Mouse (Mus musculus) neural tube, embryonic 13.5 days (tissue): ENCODE results near the gene Crlf1. TPM values are rescaled to one million over a fixed set of nuclear protein-coding genes. Genes with fewer than 3 reads are reported as not detected.

Experiments used
- ATAC-seq: fragments of 200-750 bp; cut with Nextera tagmentation; 2 replicates; pipeline ENCODE4 v1.8.0; 2017; ENCODE audit warnings: low read depth, mild to moderate bottlenecking, moderate TSS enrichment, moderate library complexity
- H3K27ac ChIP-seq: fragments of 300-500 bp; sonication (generic); replicated peaks from 2 replicates; pipeline ENCODE4 v1.5.1; 2015; ENCODE audit warnings: moderate library complexity, mild to moderate bottlenecking, inconsistent platforms
- H3K27me3 ChIP-seq: fragments of 300-500 bp; sonication (generic); 2 replicates; pipeline ENCODE4 v1.6.1; 2015; ENCODE audit warnings: mild to moderate bottlenecking, inconsistent platforms
- H3K36me3 ChIP-seq: fragments of 300-500 bp; sonication (generic); 2 replicates; pipeline ENCODE4 v1.6.1; 2015; ENCODE audit warnings: mild to moderate bottlenecking, inconsistent platforms
- H3K4me1 ChIP-seq: fragments of 300-500 bp; sonication (generic); replicated peaks from 2 replicates; pipeline ENCODE4 v1.6.1; 2015; ENCODE audit warnings: inconsistent platforms
- H3K4me2 ChIP-seq: fragments of 300-500 bp; sonication (generic); 2 replicates; pipeline ENCODE4 v1.6.1; 2015; ENCODE audit warnings: inconsistent platforms, mild to moderate bottlenecking, moderate library complexity
- H3K4me3 ChIP-seq: fragments of 300-500 bp; sonication (generic); 2 replicates; pipeline ENCODE4 v1.5.1; 2015; ENCODE audit warnings: mild to moderate bottlenecking, inconsistent platforms
- H3K9ac ChIP-seq: fragments of 300-500 bp; sonication (generic); 2 replicates; pipeline ENCODE4 v1.6.1; 2015; ENCODE audit warnings: moderate library complexity, mild to moderate bottlenecking, inconsistent platforms
- H3K9me3 ChIP-seq: fragments of 300-500 bp; sonication (generic); 2 replicates; pipeline ENCODE4 v1.6.1; 2016; ENCODE audit warnings: inconsistent platforms
- WGBS: fragments of 180-500 bp; shearing (Covaris S2); methylation state at CpG from one replicate; pipeline ENCODE4 v1.1.7; 2015; 5-methylcytosine and 5-hydroxymethylcytosine counted together
- polyA plus RNA-seq: library from polyadenylated mRNA; unstranded; fragments of >200 nt; fragmentation: Nextera tagmentation; extraction: Ambion mirVana; gene quantifications from 2 replicates; pipeline ENCODE4 v1.2.1, GENCODE M21; 2015

Crlf1 gene
- polyA plus RNA-seq, 1 experiment from 2014 or later, result 3.6 TPM

DNA sequence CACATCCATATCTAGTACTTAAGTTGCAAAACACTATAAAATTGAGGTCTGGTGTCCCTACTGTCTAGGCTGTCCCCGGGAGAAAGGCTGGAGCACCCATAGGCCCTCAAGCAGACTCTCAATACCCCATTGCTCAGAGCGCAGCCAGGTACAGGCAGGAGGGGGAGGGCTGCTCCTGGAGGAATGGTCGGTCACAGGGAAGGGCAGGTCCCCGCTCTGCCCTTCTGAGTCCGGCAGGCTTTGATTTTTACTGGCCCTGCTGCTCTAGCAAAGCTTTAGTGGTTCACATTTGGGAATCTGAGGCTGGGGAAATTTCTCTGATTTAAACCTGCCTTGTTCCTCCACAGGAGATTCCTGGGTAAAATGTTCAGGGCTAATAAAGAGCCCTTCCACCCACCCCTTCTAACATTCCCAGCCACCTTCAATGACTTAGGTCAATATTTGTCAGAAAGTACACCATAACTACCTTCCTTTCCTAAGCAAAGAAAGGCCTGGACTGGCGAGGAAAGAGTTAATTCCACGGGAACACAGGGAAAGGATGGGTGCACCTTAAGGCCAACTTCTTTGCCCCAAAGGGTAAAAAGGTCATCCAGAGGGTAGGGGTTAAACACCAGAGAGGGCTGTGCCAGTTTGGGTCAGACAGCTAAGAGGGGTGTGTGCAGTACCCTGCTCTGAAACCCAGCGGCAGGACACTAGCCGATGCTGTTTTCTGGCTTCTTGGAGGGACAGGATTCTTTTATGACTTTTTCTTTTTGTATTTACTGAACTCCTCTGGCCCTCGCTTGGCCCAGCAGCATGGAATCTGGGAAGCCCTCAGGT is 2.7 kb upstream of the Crlf1 start:
- Histone ChIP-seq H3K27ac (no peak overlapping the region), H3K4me2 (no peak overlapping the region), H3K4me3 (no peak overlapping the region), H3K4me1 (peaks cover 81% of the 10 kb centered on the region), H3K27me3 (peaks cover 95% of the 10 kb centered on the region), H3K9ac (no peak overlapping the region), H3K36me3 (no peaks in the 10 kb centered on the region), H3K9me3 (no peaks in the 10 kb centered on the region)
- 4% methylated on average over 10 of the region's 10 CpGs for WGBS
- ATAC-seq, result no peak

- H3K4me3 ChIP-seq, result no peak overlapping the region
- WGBS, result 2% methylated on average over 20 of the region's 20 CpGs
- H3K9me3 ChIP-seq, result no peaks in the 10 kb centered on the region
- no peaks in the 10 kb centered on the region for H3K36me3 ChIP-seq
- peaks cover 84% of the 10 kb centered on the region for H3K4me1 ChIP-seq
- H3K27me3 ChIP-seq, result peaks cover 95% of the 10 kb centered on the region
- ATAC-seq, result no peak
- no peak overlapping the region for H3K27ac ChIP-seq
- no peak overlapping the region for H3K4me2 ChIP-seq
- H3K9ac ChIP-seq, result no peak overlapping the region
Measured at GRCm38 (mm10) chr8:70490880-70491495, 2.0 kb upstream of the Crlf1 start.

DNA sequence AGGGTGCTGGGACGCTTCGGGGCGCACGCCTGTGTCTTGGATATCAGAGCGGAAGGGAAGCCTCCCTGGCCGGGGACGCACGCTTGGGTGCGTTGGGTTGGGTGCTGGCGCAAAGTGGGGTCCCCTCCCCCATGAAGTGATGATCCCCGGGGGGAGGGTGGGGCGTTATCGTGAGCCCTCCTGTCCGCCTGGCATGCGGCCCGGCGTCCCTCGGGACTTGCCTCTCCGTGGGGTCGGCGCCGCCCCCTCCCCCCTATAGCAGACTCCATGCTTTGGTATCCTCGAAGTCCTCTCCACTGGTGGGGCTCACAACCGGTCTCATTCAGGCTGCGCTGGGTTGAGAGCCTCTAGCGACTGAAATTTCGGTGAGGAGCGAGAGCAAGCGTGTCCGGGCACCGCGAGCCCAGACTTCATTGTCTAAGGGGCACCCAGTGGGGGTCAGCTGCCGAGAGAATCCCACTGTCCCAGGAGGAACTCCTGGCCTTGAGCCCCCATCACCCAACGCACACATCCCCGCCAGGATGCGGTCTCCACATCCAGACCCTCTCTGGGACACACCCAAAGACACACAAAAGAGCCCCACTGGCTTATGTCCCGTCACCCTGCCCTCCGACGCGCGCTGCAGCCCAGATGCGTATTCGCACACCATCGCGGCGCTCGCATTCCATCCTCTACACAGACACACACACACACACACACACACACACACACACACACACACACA is 896 bp downstream of the Crlf1 start:
- H3K36me3 ChIP-seq, result no peaks in the 10 kb centered on the region
- peaks cover 100% of the 10 kb centered on the region for H3K27me3 ChIP-seq
- peaks cover 61% of the 10 kb centered on the region for H3K4me1 ChIP-seq
- no peak overlapping the region for H3K27ac ChIP-seq
- H3K9me3 ChIP-seq, result no peaks in the 10 kb centered on the region
- 0 out of 2 replicates have a peak overlapping the region, but pooled peaks have one; percentile 64 for H3K9ac ChIP-seq
- WGBS, result 2% methylated on average over 47 of the region's 47 CpGs
- H3K4me2 ChIP-seq, result peak overlapping the region; percentile 59
- no peak for ATAC-seq
- H3K4me3 ChIP-seq, result peak overlapping the region; percentile 34

DNA sequence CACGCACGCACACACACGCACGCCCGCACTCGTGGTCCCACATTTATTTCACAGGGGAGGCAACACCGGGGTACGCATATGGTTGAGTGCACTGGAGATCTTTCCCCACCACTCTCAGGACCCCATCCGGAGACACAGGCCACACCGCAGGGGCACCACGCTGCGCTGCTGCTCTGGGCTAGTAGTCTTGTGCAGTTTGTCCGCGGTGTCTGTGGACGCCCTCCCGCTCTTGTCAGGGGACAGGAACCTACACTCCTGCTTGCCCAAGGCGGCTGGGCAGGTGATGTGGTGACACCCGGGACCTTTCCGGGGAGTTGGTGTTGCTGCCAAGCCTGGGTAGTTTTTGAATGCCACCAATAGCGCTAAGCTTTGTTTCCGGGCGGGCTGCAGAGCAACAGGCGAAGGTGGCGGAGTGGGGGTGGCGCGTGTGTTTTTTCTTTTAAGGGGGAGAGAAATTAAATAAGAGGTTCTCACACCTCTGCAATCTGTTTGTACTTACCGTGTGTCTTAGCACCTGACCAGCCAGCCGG is 1.5 kb downstream of the Crlf1 start:
- ATAC-seq, result no peak
- no peak overlapping the region for H3K27ac ChIP-seq
- WGBS, result 1% methylated on average over 28 of the region's 28 CpGs

GRCm38 (mm10) chr8:70495001-70495770 is 2.2 kb downstream of the Crlf1 start:
- Histone ChIP-seq H3K27me3 (peaks cover 100% of the 10 kb centered on the region), H3K36me3 (no peaks in the 10 kb centered on the region), H3K9ac (peak overlapping the region; percentile 47), H3K9me3 (no peaks in the 10 kb centered on the region), H3K4me3 (peak overlapping the region; percentile 14; the same call in 1 of the 2 replicates), H3K4me1 (peaks cover 49% of the 10 kb centered on the region), H3K4me2 (peak overlapping the region; percentile 24; the same call in 1 of the 2 replicates), H3K27ac (no peak overlapping the region)
- WGBS, result 1% methylated on average over 20 of the region's 21 CpGs
- ATAC-seq, result peak; percentile 2; the same call in 1 of the 2 replicates

More for the DNA sequence above, 1.5 kb downstream of the Crlf1 start:
- Histone ChIP-seq H3K4me2 (peak overlapping the region; percentile 59), H3K4me1 (peaks cover 55% of the 10 kb centered on the region), H3K9ac (no peak overlapping the region), H3K9me3 (no peaks in the 10 kb centered on the region), H3K36me3 (no peaks in the 10 kb centered on the region), H3K4me3 (no peak overlapping the region), H3K27me3 (peaks cover 100% of the 10 kb centered on the region)

DNA sequence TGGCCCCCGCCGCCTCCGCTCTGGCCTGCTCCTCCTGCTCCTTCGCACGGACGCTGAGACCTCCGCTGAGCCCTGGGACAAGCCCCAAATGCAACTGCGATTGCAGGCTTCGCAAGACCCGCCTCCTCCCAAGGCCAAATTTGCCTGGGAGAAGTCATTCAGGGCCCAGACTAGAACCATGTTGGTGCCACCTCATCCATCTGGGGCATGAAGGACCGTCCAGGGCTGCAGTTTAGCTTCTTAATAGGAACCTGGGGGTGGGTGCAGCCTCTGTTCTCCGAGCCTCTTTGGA is 2.8 kb downstream of the Crlf1 start:
- peak overlapping the region; percentile 24; the same call in 1 of the 2 replicates for H3K4me2 ChIP-seq
- peaks cover 49% of the 10 kb centered on the region for H3K4me1 ChIP-seq
- peak overlapping the region; percentile 14; the same call in 1 of the 2 replicates for H3K4me3 ChIP-seq
- H3K36me3 ChIP-seq, result no peaks in the 10 kb centered on the region
- peaks cover 100% of the 10 kb centered on the region for H3K27me3 ChIP-seq
- WGBS, result 5% methylated on average over 12 of the region's 12 CpGs
- H3K9ac ChIP-seq, result peak overlapping the region; percentile 47
- no peak overlapping the region for H3K27ac ChIP-seq
- H3K9me3 ChIP-seq, result no peaks in the 10 kb centered on the region
- ATAC-seq, result no peak

DNA sequence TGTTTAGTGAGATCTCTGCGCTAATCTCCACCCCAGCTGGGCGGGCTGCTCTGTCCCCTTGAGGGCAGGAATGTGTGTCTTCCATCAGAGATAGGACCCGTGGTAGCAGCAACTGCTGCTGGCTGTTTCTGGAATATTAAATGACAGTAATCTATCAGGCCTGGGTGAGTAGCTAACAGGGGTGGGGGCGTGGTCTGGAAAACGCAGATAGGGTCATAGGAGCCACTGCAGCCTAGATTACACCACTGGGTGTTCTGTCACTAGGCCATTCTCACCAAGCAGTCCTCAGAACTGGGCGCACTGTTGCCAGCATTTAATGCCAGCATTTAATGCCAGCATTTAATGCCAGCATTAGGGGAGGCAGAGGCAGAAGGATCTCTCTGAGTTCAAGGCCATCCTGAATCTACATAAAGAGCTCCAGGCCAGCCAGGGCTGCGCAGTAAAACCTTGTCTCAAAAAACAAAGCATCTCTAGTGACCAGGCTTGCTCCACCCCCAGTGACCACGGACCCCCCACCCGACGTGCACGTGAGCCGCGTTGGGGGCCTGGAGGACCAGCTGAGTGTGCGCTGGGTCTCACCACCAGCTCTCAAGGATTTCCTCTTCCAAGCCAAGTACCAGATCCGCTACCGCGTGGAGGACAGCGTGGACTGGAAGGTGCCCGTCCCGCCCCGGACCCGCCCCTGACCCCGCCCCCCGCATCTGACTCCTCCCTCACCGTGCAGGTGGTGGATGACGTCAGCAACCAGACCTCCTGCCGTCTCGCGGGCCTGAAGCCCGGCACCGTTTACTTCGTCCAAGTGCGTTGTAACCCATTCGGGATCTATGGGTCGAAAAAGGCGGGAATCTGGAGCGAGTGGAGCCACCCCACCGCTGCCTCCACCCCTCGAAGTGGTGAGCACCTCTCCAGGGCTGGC is 7.7 kb downstream of the Crlf1 start:
- Histone ChIP-seq H3K4me1 (peaks cover 51% of the 10 kb centered on the region), H3K36me3 (no peaks in the 10 kb centered on the region), H3K9me3 (no peaks in the 10 kb centered on the region), H3K27ac (no peak overlapping the region), H3K9ac (no peak overlapping the region), H3K4me3 (0 out of 2 replicates have a peak overlapping the region, but pooled peaks have one; percentile 10), H3K4me2 (peak overlapping the region; percentile 28), H3K27me3 (peaks cover 86% of the 10 kb centered on the region)
- ATAC-seq, result no peak
- WGBS, result 9% methylated on average over 39 of the region's 39 CpGs

GRCm38 (mm10) chr8:70501820-70502529 is 9.0 kb downstream of the Crlf1 start:
- ATAC-seq, result no peak
- Histone ChIP-seq H3K9me3 (no peaks in the 10 kb centered on the region), H3K4me3 (no peak overlapping the region), H3K4me1 (peaks cover 57% of the 10 kb centered on the region), H3K36me3 (peaks cover 2% of the 10 kb centered on the region), H3K27me3 (peaks cover 72% of the 10 kb centered on the region), H3K9ac (peak overlapping the region; percentile 13; the same call in 1 of the 2 replicates), H3K4me2 (peak overlapping the region; percentile 0; the same call in 1 of the 2 replicates), H3K27ac (no peak overlapping the region)
- 8% methylated on average over 23 of the region's 23 CpGs for WGBS

- no peak for ATAC-seq
- Histone ChIP-seq H3K27ac (no peak overlapping the region), H3K4me2 (peak overlapping the region; percentile 0; the same call in 1 of the 2 replicates), H3K27me3 (peaks cover 67% of the 10 kb centered on the region), H3K9ac (0 out of 2 replicates have a peak overlapping the region, but pooled peaks have one; percentile 13), H3K4me1 (peaks cover 59% of the 10 kb centered on the region), H3K4me3 (no peak overlapping the region), H3K9me3 (no peaks in the 10 kb centered on the region), H3K36me3 (peaks cover 8% of the 10 kb centered on the region)
- 33% methylated on average over 12 of the region's 12 CpGs for WGBS
Measured at GRCm38 (mm10) chr8:70502540-70502939, 9.6 kb downstream of the Crlf1 start.

DNA sequence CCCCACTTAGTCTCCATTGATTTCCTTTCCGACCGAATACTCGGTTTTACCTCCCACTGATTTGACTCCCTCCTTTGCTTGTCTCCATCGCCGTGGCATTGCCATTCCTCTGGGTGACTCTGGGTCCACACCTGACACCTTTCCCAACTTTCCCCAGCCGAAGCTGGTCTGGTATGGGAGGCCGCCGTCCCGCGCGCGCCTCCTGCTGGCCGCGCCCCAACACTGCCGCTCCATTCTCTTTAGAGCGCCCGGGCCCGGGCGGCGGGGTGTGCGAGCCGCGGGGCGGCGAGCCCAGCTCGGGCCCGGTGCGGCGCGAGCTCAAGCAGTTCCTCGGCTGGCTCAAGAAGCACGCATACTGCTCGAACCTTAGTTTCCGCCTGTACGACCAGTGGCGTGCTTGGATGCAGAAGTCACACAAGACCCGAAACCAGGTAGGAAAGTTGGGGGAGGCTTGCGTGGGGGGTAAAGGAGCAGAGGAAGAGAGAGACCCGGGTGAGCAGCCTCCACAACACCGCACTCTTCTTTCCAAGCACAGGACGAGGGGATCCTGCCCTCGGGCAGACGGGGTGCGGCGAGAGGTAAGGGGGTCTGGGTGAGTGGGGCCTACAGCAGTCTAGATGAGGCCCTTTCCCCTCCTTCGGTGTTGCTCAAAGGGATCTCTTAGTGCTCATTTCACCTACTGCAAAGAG is 10.2 kb downstream of the Crlf1 start:
- Histone ChIP-seq H3K27ac (no peak overlapping the region), H3K9me3 (no peaks in the 10 kb centered on the region), H3K9ac (0 out of 2 replicates have a peak overlapping the region, but pooled peaks have one; percentile 4), H3K4me3 (no peak overlapping the region), H3K4me2 (peak overlapping the region; percentile 2; the same call in 1 of the 2 replicates), H3K36me3 (peaks cover 13% of the 10 kb centered on the region), H3K27me3 (peaks cover 60% of the 10 kb centered on the region), H3K4me1 (peaks cover 59% of the 10 kb centered on the region)
- 13% methylated on average over 46 of the region's 46 CpGs for WGBS
- no peak for ATAC-seq
